Mouse (Mus musculus) neural tube, embryonic 12.5 days (tissue): ENCODE measurements around the gene Creb1. TPM values are rescaled to one million over a fixed set of nuclear protein-coding genes. Genes with fewer than 3 reads are reported as not detected.
"Not testable (repeated sequence)": the region's sequence is repeated elsewhere in the genome, so short reads cannot be mapped to it uniquely, and the experiment has no call there.

ENCODE experiments used
- ATAC-seq: fragments of 200-750 bp; cut with Nextera tagmentation; 2 replicates; pipeline ENCODE4 v1.8.0; 2017; ENCODE audit warnings: low read depth, mild to moderate bottlenecking, moderate TSS enrichment, moderate library complexity; ENCODE audit not compliant: low FRiP score
- H3K27ac ChIP-seq: fragments of 300-500 bp; sonication (generic); 2 replicates; pipeline ENCODE4 v1.5.1; 2016
- H3K27me3 ChIP-seq: fragments of 300-500 bp; sonication (generic); replicated peaks from 2 replicates; pipeline ENCODE4 v1.6.1; 2016; ENCODE audit warnings: mild to moderate bottlenecking
- H3K36me3 ChIP-seq: fragments of 300-500 bp; sonication (generic); 2 replicates; pipeline ENCODE4 v1.6.1; 2016; ENCODE audit warnings: mild to moderate bottlenecking
- H3K4me1 ChIP-seq: fragments of 300-500 bp; sonication (generic); 2 replicates; pipeline ENCODE4 v1.6.1; 2016
- H3K4me2 ChIP-seq: fragments of 300-500 bp; sonication (generic); replicated peaks from 2 replicates; pipeline ENCODE4 v1.6.1; 2016; ENCODE audit warnings: mild to moderate bottlenecking
- H3K4me3 ChIP-seq: fragments of 300-500 bp; sonication (generic); 2 replicates; pipeline ENCODE4 v1.5.1; 2016
- H3K9ac ChIP-seq: fragments of 300-500 bp; sonication (generic); 2 replicates; pipeline ENCODE4 v1.6.1; 2016; ENCODE audit warnings: mild to moderate bottlenecking
- H3K9me3 ChIP-seq: fragments of 300-500 bp; sonication (generic); 2 replicates; pipeline ENCODE4 v1.6.1; 2016; ENCODE audit warnings: mild to moderate bottlenecking
- WGBS: fragments of 180-500 bp; shearing (Covaris S2); methylation state at CpG from one replicate; pipeline ENCODE4 v1.1.7; 2016; 5-methylcytosine and 5-hydroxymethylcytosine counted together
- polyA plus RNA-seq: library from polyadenylated mRNA; unstranded; fragments of >200 nt; fragmentation: Nextera tagmentation; extraction: Ambion mirVana; gene quantifications from 2 replicates; pipeline ENCODE4 v1.2.1, GENCODE M21; 2016

Gene Creb1
- polyA plus RNA-seq, 1 experiment from 2014 or later = 52.4 TPM

GRCm38 (mm10) chr1:64551908-64552307 is 19.5 kb downstream of the Creb1 start:
- no peak overlapping the region for H3K4me3 ChIP-seq
- no peak overlapping the region for H3K9ac ChIP-seq
- no peaks in the 10 kb centered on the region for H3K9me3 ChIP-seq
- H3K27ac ChIP-seq = no peak overlapping the region
- ATAC-seq = no peak
- H3K4me1 ChIP-seq = no peaks in the 10 kb centered on the region
- WGBS = 83% methylated on average over 2 of the region's 2 CpGs
- H3K36me3 ChIP-seq = peaks cover 15% of the 10 kb centered on the region; the same call in 1 of the 2 replicates
- H3K4me2 ChIP-seq = no peak overlapping the region
- no peaks in the 10 kb centered on the region for H3K27me3 ChIP-seq

GRCm38 (mm10) chr1:64560105-64560504 is 27.7 kb downstream of the Creb1 start:
- WGBS = 97% methylated on average over 3 of the region's 3 CpGs
- no peak for ATAC-seq
- H3K27me3 ChIP-seq = no peaks in the 10 kb centered on the region
- no peak overlapping the region for H3K27ac ChIP-seq
- H3K9me3 ChIP-seq = no peaks in the 10 kb centered on the region
- H3K36me3 ChIP-seq = peaks cover 28% of the 10 kb centered on the region; the same call in 1 of the 2 replicates
- no peak overlapping the region for H3K9ac ChIP-seq
- no peak overlapping the region for H3K4me2 ChIP-seq
- no peaks in the 10 kb centered on the region for H3K4me1 ChIP-seq
- H3K4me3 ChIP-seq = no peak overlapping the region

- Histone ChIP-seq H3K9me3 (no peaks in the 10 kb centered on the region), H3K9ac (no peak overlapping the region), H3K27ac (no peak overlapping the region), H3K4me3 (no peak overlapping the region), H3K27me3 (no peaks in the 10 kb centered on the region), H3K4me1 (no peaks in the 10 kb centered on the region), H3K36me3 (peaks cover 25% of the 10 kb centered on the region), H3K4me2 (no peak overlapping the region)
- no peak for ATAC-seq
These were observed 35.8 kb downstream of the Creb1 start for GRCm38 (mm10) chr1:64568206-64568605.

- ATAC-seq = no peak
- H3K27ac ChIP-seq = no peak overlapping the region
- H3K36me3 ChIP-seq = peaks cover 39% of the 10 kb centered on the region
- H3K27me3 ChIP-seq = no peaks in the 10 kb centered on the region
- H3K4me2 ChIP-seq = no peak overlapping the region
- WGBS = 92% methylated on average over 7 of the region's 7 CpGs
- no peak overlapping the region for H3K4me3 ChIP-seq
- H3K9ac ChIP-seq = no peak overlapping the region
- no peaks in the 10 kb centered on the region for H3K4me1 ChIP-seq
- no peaks in the 10 kb centered on the region for H3K9me3 ChIP-seq
These were observed 43.6 kb downstream of the Creb1 start for GRCm38 (mm10) chr1:64576022-64576421.

GRCm38 (mm10) chr1:64576732-64577131 is 44.3 kb downstream of the Creb1 start:
- Histone ChIP-seq H3K27ac (no peak overlapping the region), H3K36me3 (peaks cover 45% of the 10 kb centered on the region), H3K4me1 (no peaks in the 10 kb centered on the region), H3K9ac (no peak overlapping the region), H3K9me3 (no peaks in the 10 kb centered on the region), H3K4me3 (no peak overlapping the region), H3K4me2 (no peak overlapping the region), H3K27me3 (no peaks in the 10 kb centered on the region)
- ATAC-seq = no peak
- 70% methylated on average over 2 of the region's 2 CpGs for WGBS

GRCm38 (mm10) chr1:64577911-64578310 is 45.5 kb downstream of the Creb1 start:
- not testable (repeated sequence) for H3K4me3 ChIP-seq, H3K27ac ChIP-seq, H3K4me2 ChIP-seq, H3K4me1 ChIP-seq, H3K27me3 ChIP-seq, H3K9ac ChIP-seq, H3K9me3 ChIP-seq, ATAC-seq
- peaks cover 50% of the 10 kb centered on the region for H3K36me3 ChIP-seq
- WGBS = 35% methylated on average over 9 of the region's 9 CpGs

- Histone ChIP-seq H3K4me3 (no peak overlapping the region), H3K27me3 (no peaks in the 10 kb centered on the region), H3K36me3 (peaks cover 50% of the 10 kb centered on the region), H3K9ac (no peak overlapping the region), H3K4me2 (no peak overlapping the region), H3K27ac (no peak overlapping the region), H3K4me1 (no peaks in the 10 kb centered on the region), H3K9me3 (no peaks in the 10 kb centered on the region)
- no peak for ATAC-seq
- 97% methylated on average over 3 of the region's 3 CpGs for WGBS
These were observed 46.4 kb downstream of the Creb1 start for GRCm38 (mm10) chr1:64578801-64579200.

GRCm38 (mm10) chr1:64598926-64599325 is 66.5 kb downstream of the Creb1 start:
- no peak for ATAC-seq
- H3K27ac ChIP-seq = no peak overlapping the region
- no peaks in the 10 kb centered on the region for H3K9me3 ChIP-seq
- H3K27me3 ChIP-seq = no peaks in the 10 kb centered on the region
- no peak overlapping the region for H3K9ac ChIP-seq
- WGBS = 75% methylated on average over 5 of the region's 5 CpGs
- H3K4me2 ChIP-seq = no peak overlapping the region
- no peaks in the 10 kb centered on the region for H3K4me1 ChIP-seq
- H3K4me3 ChIP-seq = no peak overlapping the region
- peaks cover 12% of the 10 kb centered on the region for H3K36me3 ChIP-seq

- H3K27ac ChIP-seq = no peak overlapping the region
- H3K27me3 ChIP-seq = no peaks in the 10 kb centered on the region
- no peaks in the 10 kb centered on the region for H3K4me1 ChIP-seq
- H3K4me3 ChIP-seq = no peak overlapping the region
- no peak overlapping the region for H3K9ac ChIP-seq
- ATAC-seq = no peak
- peaks cover 12% of the 10 kb centered on the region for H3K36me3 ChIP-seq
- 90% methylated on average over 7 of the region's 7 CpGs for WGBS
- H3K4me2 ChIP-seq = no peak overlapping the region
- H3K9me3 ChIP-seq = no peaks in the 10 kb centered on the region
These were observed 68.1 kb downstream of the Creb1 start for GRCm38 (mm10) chr1:64600413-64601077.

GRCm38 (mm10) chr1:64601242-64601842 is 68.9 kb downstream of the Creb1 start:
- Histone ChIP-seq H3K4me3 (no peak overlapping the region), H3K9me3 (no peaks in the 10 kb centered on the region), H3K4me1 (no peaks in the 10 kb centered on the region), H3K9ac (no peak overlapping the region), H3K27ac (no peak overlapping the region), H3K27me3 (no peaks in the 10 kb centered on the region), H3K4me2 (no peak overlapping the region), H3K36me3 (peaks cover 12% of the 10 kb centered on the region)
- ATAC-seq = no peak
- 89% methylated on average over 6 of the region's 6 CpGs for WGBS

- Histone ChIP-seq H3K9me3 (no peaks in the 10 kb centered on the region), H3K4me2 (no peak overlapping the region), H3K27me3 (no peaks in the 10 kb centered on the region), H3K4me3 (no peak overlapping the region), H3K4me1 (no peaks in the 10 kb centered on the region), H3K27ac (no peak overlapping the region), H3K36me3 (peaks cover 20% of the 10 kb centered on the region; the same call in 1 of the 2 replicates), H3K9ac (no peak overlapping the region)
- no peak for ATAC-seq
- 90% methylated on average over 5 of the region's 5 CpGs for WGBS
These were observed 70.9 kb downstream of the Creb1 start for GRCm38 (mm10) chr1:64603381-64603780.

GRCm38 (mm10) chr1:64609145-64609544 is 76.7 kb downstream of the Creb1 start:
- H3K36me3 ChIP-seq = peaks cover 16% of the 10 kb centered on the region; the same call in 1 of the 2 replicates
- no peaks in the 10 kb centered on the region for H3K4me1 ChIP-seq
- WGBS = 90% methylated on average over 4 of the region's 4 CpGs
- H3K27me3 ChIP-seq = no peaks in the 10 kb centered on the region
- no peaks in the 10 kb centered on the region for H3K9me3 ChIP-seq
- H3K4me2 ChIP-seq = no peak overlapping the region
- no peak overlapping the region for H3K27ac ChIP-seq
- no peak for ATAC-seq
- no peak overlapping the region for H3K4me3 ChIP-seq
- no peak overlapping the region for H3K9ac ChIP-seq

- H3K9ac ChIP-seq = no peak overlapping the region
- WGBS = 91% methylated on average over 9 of the region's 9 CpGs
- no peaks in the 10 kb centered on the region for H3K27me3 ChIP-seq
- H3K27ac ChIP-seq = no peak overlapping the region
- peaks cover 16% of the 10 kb centered on the region; the same call in 1 of the 2 replicates for H3K36me3 ChIP-seq
- no peaks in the 10 kb centered on the region for H3K4me1 ChIP-seq
- H3K4me2 ChIP-seq = no peak overlapping the region
- H3K4me3 ChIP-seq = no peak overlapping the region
- H3K9me3 ChIP-seq = no peaks in the 10 kb centered on the region
- no peak for ATAC-seq
These were observed 77.5 kb downstream of the Creb1 start for GRCm38 (mm10) chr1:64609976-64610375.
